Mouse (Mus musculus): ENCODE measurements around the gene Olfr313. TPM values are rescaled to one million over a fixed set of nuclear protein-coding genes. Genes with fewer than 3 reads are reported as not detected.
"Not testable (repeated sequence)": the region's sequence is repeated elsewhere in the genome, so short reads cannot be mapped to it uniquely, and the experiment has no call there.

Olfr313 gene
- not detected in 2 replicates for polyA plus RNA-seq (2012; rRNA removed)

GRCm38 (mm10) chr11:58814700-58815099 lies at the start of gene Olfr313:
Olfr313 (plus strand) TSS chr11:58815000.
- not testable (repeated sequence) for H3K4me1 ChIP-seq (ENCODE audit: control insufficient read depth, insufficient read depth, low read length); DNase-seq
- WGBS = 41% methylated on average over 1 of the region's 1 CpGs

DNA sequence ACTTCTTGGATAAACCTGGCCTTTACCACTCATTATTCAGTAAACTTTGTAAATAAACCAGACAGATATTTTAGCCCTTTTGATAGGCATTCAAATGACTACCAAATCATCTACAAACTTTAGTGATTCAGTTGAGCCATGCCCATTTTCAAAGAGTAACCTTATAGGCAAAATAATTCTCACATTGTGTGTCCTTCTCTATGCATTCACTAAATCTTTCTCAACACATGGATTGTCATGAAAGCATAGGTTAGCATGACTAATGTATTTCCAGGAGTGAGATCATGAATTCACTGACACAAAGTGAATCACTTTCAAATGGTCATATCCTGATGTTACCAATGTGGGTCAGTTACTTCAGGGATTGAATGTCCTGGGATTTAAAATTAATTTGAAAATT lies 41.9 kb upstream of the Olfr313 start, which contains the start of gene Olfr315:
Olfr315 (plus strand) TSS at position 301 of the 400 bp plus-strand sequence.
- Histone ChIP-seq H3K4me3 (replicated peaks; ENCODE audit: extremely low read depth, low read depth, low read length) (no peak within 1 kb of the TSS), H3K4me1 (ENCODE audit: control insufficient read depth, insufficient read depth, low read length) (no peaks in the 10 kb centered on the region)
- TF ChIP-seq POLR2A (IDR thresholded peaks at IDR 0.05; ENCODE audit: borderline replicate concordance, extremely low read depth, low read depth, low read length) (no peak), CTCF (IDR thresholded peaks at IDR 0.05; ENCODE audit: insufficient read depth, low read length) (no peak)

More at GRCm38 (mm10) chr11:58814700-58815099, at the start of gene Olfr313:
- H3K4me3 ChIP-seq (replicated peaks; ENCODE audit: extremely low read depth, low read depth, low read length) = not testable (repeated sequence)

GRCm38 (mm10) chr11:58782480-58783089 lies 32.2 kb upstream of the Olfr313 start, which contains the start of gene Olfr314:
Olfr314 (plus strand) TSS chr11:58782952.
- Histone ChIP-seq H3K4me3 (replicated peaks; ENCODE audit: extremely low read depth, low read depth, low read length) (no peak within 1 kb of the TSS), H3K4me1 (ENCODE audit: control insufficient read depth, insufficient read depth, low read length) (no peaks in the 10 kb centered on the region)
- 48% methylated on average over 6 of the region's 6 CpGs for WGBS
- DNase-seq = no peak
- TF ChIP-seq CTCF (IDR thresholded peaks at IDR 0.05; ENCODE audit: insufficient read depth, low read length) (no peak), POLR2A (IDR thresholded peaks at IDR 0.05; ENCODE audit: borderline replicate concordance, extremely low read depth, low read depth, low read length) (no peak)

More for the DNA sequence above, 41.9 kb upstream of the Olfr313 start, which contains the start of gene Olfr315:
- no peak for DNase-seq

GRCm38 (mm10) chr11:58784182-58784581 lies 30.6 kb upstream of the Olfr313 start:
- Histone ChIP-seq H3K4me3 (replicated peaks; ENCODE audit: extremely low read depth, low read depth, low read length) (no peak overlapping the region), H3K4me1 (ENCODE audit: control insufficient read depth, insufficient read depth, low read length) (no peaks in the 10 kb centered on the region)
- WGBS = 78% methylated on average over 2 of the region's 2 CpGs
- no peak for TF ChIP-seq POLR2A (IDR thresholded peaks at IDR 0.05; ENCODE audit: borderline replicate concordance, extremely low read depth, low read depth, low read length)
- TF ChIP-seq CTCF (IDR thresholded peaks at IDR 0.05; ENCODE audit: insufficient read depth, low read length) = no peak
- no peak for DNase-seq

- WGBS = 81% methylated on average over 10 of the region's 10 CpGs
- TF ChIP-seq POLR2A (IDR thresholded peaks at IDR 0.05; ENCODE audit: borderline replicate concordance, extremely low read depth, low read depth, low read length) (no peak), CTCF (IDR thresholded peaks at IDR 0.05; ENCODE audit: insufficient read depth, low read length) (no peak)
Observed at GRCm38 (mm10) chr11:58787651-58788050, 27.1 kb upstream of the Olfr313 start.

GRCm38 (mm10) chr11:58788346-58788745 lies 26.5 kb upstream of the Olfr313 start:
- H3K4me3 ChIP-seq (replicated peaks; ENCODE audit: extremely low read depth, low read depth, low read length) = no peak overlapping the region
- WGBS = 65% methylated on average over 8 of the region's 8 CpGs
- no peaks in the 10 kb centered on the region for H3K4me1 ChIP-seq (ENCODE audit: control insufficient read depth, insufficient read depth, low read length)
- no peak for DNase-seq
- no peak for TF ChIP-seq POLR2A (IDR thresholded peaks at IDR 0.05; ENCODE audit: borderline replicate concordance, extremely low read depth, low read depth, low read length)
- no peak for TF ChIP-seq CTCF (IDR thresholded peaks at IDR 0.05; ENCODE audit: insufficient read depth, low read length)

More at GRCm38 (mm10) chr11:58787651-58788050, 27.1 kb upstream of the Olfr313 start:
- Histone ChIP-seq H3K4me3 (replicated peaks; ENCODE audit: extremely low read depth, low read depth, low read length) (no peak overlapping the region), H3K4me1 (ENCODE audit: control insufficient read depth, insufficient read depth, low read length) (no peaks in the 10 kb centered on the region)
- no peak for DNase-seq

GRCm38 (mm10) chr11:58789532-58789931 lies 25.3 kb upstream of the Olfr313 start:
- TF ChIP-seq POLR2A (IDR thresholded peaks at IDR 0.05; ENCODE audit: borderline replicate concordance, extremely low read depth, low read depth, low read length) (no peak), CTCF (IDR thresholded peaks at IDR 0.05; ENCODE audit: insufficient read depth, low read length) (no peak)
- WGBS = 26% methylated on average over 3 of the region's 3 CpGs
- no peak overlapping the region for H3K4me3 ChIP-seq (replicated peaks; ENCODE audit: extremely low read depth, low read depth, low read length)
- H3K4me1 ChIP-seq (ENCODE audit: control insufficient read depth, insufficient read depth, low read length) = no peaks in the 10 kb centered on the region
- DNase-seq = no peak

GRCm38 (mm10) chr11:58790053-58790452 lies 24.7 kb upstream of the Olfr313 start:
- DNase-seq = no peak
- WGBS = 30% methylated on average over 2 of the region's 2 CpGs

GRCm38 (mm10) chr11:58790646-58791045 lies 24.2 kb upstream of the Olfr313 start:
- Histone ChIP-seq H3K4me3 (replicated peaks; ENCODE audit: extremely low read depth, low read depth, low read length) (no peak overlapping the region), H3K4me1 (ENCODE audit: control insufficient read depth, insufficient read depth, low read length) (no peaks in the 10 kb centered on the region)
- TF ChIP-seq CTCF (IDR thresholded peaks at IDR 0.05; ENCODE audit: insufficient read depth, low read length) (no peak), POLR2A (IDR thresholded peaks at IDR 0.05; ENCODE audit: borderline replicate concordance, extremely low read depth, low read depth, low read length) (no peak)
- WGBS = 59% methylated on average over 6 of the region's 6 CpGs
- DNase-seq = no peak

More at GRCm38 (mm10) chr11:58790053-58790452, 24.7 kb upstream of the Olfr313 start:
- Histone ChIP-seq H3K4me1 (ENCODE audit: control insufficient read depth, insufficient read depth, low read length) (no peaks in the 10 kb centered on the region), H3K4me3 (replicated peaks; ENCODE audit: extremely low read depth, low read depth, low read length) (no peak overlapping the region)
- TF ChIP-seq POLR2A (IDR thresholded peaks at IDR 0.05; ENCODE audit: borderline replicate concordance, extremely low read depth, low read depth, low read length) (no peak), CTCF (IDR thresholded peaks at IDR 0.05; ENCODE audit: insufficient read depth, low read length) (no peak)

GRCm38 (mm10) chr11:58795856-58796255 lies 18.9 kb upstream of the Olfr313 start:
- no peak overlapping the region for H3K4me3 ChIP-seq (replicated peaks; ENCODE audit: extremely low read depth, low read depth, low read length)
- 86% methylated on average over 2 of the region's 2 CpGs for WGBS
- TF ChIP-seq POLR2A (IDR thresholded peaks at IDR 0.05; ENCODE audit: borderline replicate concordance, extremely low read depth, low read depth, low read length) (no peak), CTCF (IDR thresholded peaks at IDR 0.05; ENCODE audit: insufficient read depth, low read length) (no peak)
- H3K4me1 ChIP-seq (ENCODE audit: control insufficient read depth, insufficient read depth, low read length) = no peaks in the 10 kb centered on the region
- DNase-seq = no peak

Measured in lung, adult 2 months (tissue).